Mouse (Mus musculus) lung, adult 2 months (tissue): ENCODE results near the gene Hist2h2ac.

Source experiments
- CTCF ChIP-seq: fragments of 200-500 bp; IDR thresholded peaks from 2 replicates; pipeline ENCODE4 v1.5.1; 2011; ENCODE audit warnings: mild to moderate bottlenecking, low read length, control low read depth; ENCODE audit not compliant: insufficient read depth
- POLR2A ChIP-seq: fragments of 200-500 bp; IDR thresholded peaks from 2 replicates; pipeline ENCODE4 v1.6.1; 2011; ENCODE audit warnings: low read depth, mild to moderate bottlenecking, control low read depth, low read length, borderline replicate concordance; ENCODE audit errors: extremely low read depth

- TF ChIP-seq CTCF, result no peak
- TF ChIP-seq POLR2A, result no peak; the same call in 1 of the 2 replicates
These were observed 1.5 kb downstream of the Hist2h2ac start for GRCm38 (mm10) chr3:96219191-96219641.
